Mouse (Mus musculus): ENCODE results near the gene Acsm1. TPM values are rescaled to one million over a fixed set of nuclear protein-coding genes. Genes with fewer than 3 reads are reported as not detected.
"Not testable (repeated sequence)": the region's sequence is repeated elsewhere in the genome, so short reads cannot be mapped to it uniquely, and the experiment has no call there.

The Acsm1 gene
- total RNA-seq (2021): under 1 TPM in 1 of 2 experiments, not detected in 1; 0.26 TPM
- long read RNA-seq, experiment 1: 0 reads
- long read RNA-seq, experiment 2: 0 reads

DNA sequence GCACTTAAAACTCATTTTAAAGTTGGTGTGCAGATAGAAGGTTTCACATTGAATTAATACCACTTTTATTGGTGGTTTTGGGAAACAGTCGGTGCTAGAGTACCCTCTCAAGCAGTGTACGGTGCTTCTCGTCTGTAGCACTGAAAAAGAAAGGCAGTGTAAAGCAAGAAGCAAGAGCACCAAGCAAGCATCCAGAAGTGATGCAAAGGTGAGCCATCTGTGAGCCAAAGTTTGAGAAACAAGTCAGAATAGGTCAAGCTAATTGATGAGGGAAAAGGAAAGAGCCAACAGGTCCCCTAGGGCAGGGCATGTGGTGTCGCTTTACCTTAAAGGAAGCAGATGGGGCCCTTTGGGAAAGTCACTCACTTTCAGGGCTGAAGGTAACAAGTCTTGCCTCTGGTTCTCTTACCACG lies at the start of gene Acsm1:
TSS of gene Acsm1 (plus strand) at position 363 of the 413 bp plus-strand sequence.
- DNase-seq (ENCODE audit: low spot score in 2 of 2): no peak

DNA sequence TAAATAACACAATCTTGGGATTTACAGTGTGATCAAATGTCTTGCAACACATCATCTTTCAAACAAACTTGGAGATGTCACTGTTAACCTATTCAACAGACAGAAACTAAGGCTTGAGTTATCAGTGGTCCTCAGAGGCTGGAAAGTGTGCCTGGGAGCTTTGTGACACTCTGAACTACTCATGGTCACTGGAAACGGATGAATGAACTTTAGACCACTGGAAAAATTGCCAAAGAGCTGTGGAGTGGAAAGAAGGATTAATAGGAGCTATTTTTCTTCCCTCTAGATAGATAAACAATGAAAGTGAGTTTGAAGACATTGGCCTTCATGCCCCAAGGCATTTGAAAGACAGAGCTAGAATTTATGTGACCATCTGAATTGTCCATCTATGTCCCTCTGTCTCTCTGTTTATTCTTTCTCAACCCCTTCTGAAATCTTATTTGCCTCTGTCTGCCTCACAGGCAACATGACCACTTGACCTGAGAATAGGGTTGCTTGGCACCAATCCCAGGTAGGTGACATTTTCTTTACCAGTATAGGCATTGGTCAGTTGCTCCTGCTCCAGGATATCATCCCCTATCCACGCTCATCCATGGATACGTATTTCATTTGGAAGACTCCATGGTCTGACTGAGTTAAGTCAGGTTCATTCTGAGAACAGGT lies 46.9 kb upstream of the Acsm1 start:
- DNase-seq (ENCODE audit: low spot score in 2 of 2): no peak

DNA sequence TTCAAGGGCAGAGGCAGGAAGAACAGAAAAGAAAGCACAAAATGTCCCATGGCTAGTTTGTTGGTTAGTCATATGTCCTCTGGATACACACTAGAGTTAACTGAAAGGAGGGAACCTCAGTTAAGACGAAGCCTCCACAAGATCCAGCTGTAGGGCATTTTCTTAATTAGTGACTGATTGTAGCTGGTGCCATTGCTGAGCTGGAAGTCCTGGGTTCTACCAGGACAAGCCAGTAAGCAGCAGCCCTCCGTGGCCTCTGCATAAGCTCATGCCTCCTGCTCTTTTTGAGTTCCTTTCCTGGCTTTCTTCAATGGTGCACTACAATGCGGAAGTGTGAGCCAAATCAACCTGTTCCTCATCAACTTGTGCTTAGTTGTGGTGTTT lies 46.4 kb upstream of the Acsm1 start:
- DNase-seq (ENCODE audit: low spot score in 2 of 2): no peak

- DNase-seq (ENCODE audit: low spot score in 2 of 2): no peak
These were observed 45.4 kb upstream of the Acsm1 start for GRCm38 (mm10) chr7:119561441-119561840.

- DNase-seq (ENCODE audit: low spot score in 2 of 2): not testable (repeated sequence)
These were observed 44.4 kb upstream of the Acsm1 start for GRCm38 (mm10) chr7:119562476-119562875.

DNA sequence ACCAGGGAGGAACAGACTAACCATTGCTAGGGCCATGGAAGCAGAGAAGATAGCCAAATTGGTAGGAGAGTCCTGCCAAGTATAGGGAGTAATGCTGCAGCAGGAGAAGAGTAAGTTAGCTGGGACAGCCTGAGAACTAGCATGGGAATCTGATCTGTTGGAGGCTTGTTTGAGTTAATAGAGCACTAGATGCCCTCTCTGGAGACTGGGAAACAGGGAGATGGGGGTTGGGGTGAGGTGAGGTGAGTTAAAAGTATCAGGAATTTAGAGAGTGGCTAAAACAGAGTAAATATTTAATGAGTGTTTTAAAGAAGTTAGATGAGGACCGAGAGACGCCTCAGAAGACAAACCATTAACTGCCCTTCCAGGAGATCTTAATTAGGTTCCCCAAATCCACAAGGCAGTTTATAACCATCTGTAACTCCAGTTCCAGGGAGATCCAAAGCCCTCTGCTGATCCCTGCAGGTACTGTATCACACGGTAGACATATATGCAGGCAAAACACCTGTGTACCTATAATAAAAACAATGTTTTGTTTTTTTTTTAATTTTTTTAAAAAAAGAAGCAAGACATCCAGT lies 12.2 kb upstream of the Acsm1 start:
- DNase-seq (ENCODE audit: low spot score in 2 of 2): no peak

- DNase-seq (ENCODE audit: low spot score in 2 of 2): no peak
These were observed 11.5 kb upstream of the Acsm1 start for GRCm38 (mm10) chr7:119595306-119595705.

GRCm38 (mm10) chr7:119596536-119596935 lies 10.3 kb upstream of the Acsm1 start:
- no peak for DNase-seq (ENCODE audit: low spot score in 2 of 2)

GRCm38 (mm10) chr7:119601195-119601953 lies 5.5 kb upstream of the Acsm1 start:
- no peak for DNase-seq (ENCODE audit: low spot score in 2 of 2)

DNA sequence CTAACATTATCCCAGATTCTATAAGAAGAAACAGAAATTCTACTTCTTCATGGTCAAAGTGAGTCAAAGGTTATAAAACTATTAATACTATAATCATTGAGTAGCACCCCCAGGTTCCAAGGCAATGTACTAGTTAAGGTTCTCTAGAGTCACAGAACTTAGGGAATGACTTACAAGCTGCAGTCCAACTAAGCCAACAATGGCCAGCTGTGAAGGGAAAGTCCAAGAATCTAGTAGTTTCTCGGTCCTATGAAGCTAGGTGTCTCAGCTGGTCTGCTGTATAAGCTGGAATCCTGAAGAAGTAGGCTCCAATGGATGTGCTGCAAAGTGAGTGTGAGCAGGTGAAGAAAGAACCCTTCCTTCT lies 4.9 kb upstream of the Acsm1 start:
- no peak for DNase-seq (ENCODE audit: low spot score in 2 of 2)

- DNase-seq (ENCODE audit: low spot score in 2 of 2): no peak
These were observed 1.8 kb upstream of the Acsm1 start for GRCm38 (mm10) chr7:119604903-119605483.

- no peak for DNase-seq (ENCODE audit: low spot score in 2 of 2)
These were observed 731 bp upstream of the Acsm1 start for GRCm38 (mm10) chr7:119605926-119606663.

DNA sequence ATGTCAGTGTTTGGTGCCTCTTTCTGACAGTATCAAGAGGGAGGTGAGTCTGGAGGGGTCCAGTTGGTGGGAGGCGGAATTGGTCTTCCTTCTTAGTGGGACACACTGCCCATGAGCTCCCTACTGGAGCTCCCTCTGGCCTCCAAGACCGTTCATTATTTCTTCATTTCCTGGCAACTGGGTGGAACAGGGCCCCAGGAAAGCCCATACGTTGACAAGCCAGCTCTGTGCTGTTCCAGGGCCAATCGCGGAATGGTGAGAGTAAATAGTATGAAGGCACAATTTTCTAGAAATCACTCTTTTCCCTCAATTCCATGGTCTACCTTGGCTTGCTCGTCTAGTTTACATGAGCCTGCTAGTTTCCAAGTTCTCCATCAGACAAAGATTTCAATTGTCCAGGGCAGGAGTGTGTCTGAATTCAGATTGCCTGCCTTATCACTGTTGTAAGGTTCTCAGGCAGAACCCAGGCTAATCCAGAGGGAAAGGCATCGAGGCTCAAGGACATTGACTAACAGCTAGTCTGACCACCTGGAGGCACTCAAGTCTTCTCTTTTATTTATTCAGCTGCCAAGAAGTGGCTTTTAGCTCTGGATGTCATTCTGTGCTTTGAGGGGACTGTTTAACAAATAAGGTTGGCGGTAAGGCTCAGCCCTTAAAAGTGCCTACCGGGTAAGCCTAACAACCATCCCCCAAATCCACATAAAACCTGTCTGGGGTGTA lies 1.1 kb downstream of the Acsm1 start:
- no peak for DNase-seq (ENCODE audit: low spot score in 2 of 2)

DNA sequence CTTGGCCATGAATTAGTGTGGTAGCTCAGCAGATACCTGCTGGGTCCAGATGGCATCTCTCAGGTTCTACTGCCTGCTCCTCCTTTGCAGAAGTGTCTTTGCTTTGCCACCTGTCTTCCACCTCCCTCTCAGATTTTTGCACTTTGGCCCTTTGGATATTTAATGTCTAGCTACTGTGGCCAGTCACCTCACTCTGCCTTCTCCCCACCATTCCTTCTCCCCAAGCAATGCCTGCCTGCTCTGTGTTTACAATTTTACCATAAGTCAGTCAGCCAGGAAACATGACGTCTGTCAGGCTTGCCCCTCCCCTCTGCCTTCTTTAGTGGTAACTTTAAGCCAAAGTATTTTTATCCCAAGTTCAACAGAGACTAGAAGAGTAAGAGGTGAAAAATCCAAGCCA lies 9.7 kb downstream of the Acsm1 start:
- no peak for DNase-seq (ENCODE audit: low spot score in 2 of 2)

DNA sequence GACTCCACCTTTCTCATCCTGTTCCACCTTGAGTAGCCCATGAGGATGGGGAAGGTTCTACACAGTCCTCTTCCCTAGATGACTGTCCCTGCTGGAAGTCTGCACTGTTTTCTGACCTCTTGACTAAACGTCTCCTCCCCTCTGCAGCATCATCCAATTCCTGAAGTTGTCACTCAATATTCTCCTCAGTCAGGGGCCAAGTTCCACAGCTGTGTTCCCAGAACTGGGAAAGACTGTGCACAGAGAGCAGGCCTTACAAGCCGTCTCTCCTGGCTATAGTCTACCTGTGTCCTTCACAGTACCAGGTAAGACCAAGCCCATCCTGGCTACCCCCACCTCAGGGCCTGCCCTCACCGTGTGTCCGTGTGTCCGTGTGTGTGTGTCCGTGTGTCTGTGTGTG lies 10.8 kb downstream of the Acsm1 start:
- no peak for DNase-seq (ENCODE audit: low spot score in 2 of 2)

DNA sequence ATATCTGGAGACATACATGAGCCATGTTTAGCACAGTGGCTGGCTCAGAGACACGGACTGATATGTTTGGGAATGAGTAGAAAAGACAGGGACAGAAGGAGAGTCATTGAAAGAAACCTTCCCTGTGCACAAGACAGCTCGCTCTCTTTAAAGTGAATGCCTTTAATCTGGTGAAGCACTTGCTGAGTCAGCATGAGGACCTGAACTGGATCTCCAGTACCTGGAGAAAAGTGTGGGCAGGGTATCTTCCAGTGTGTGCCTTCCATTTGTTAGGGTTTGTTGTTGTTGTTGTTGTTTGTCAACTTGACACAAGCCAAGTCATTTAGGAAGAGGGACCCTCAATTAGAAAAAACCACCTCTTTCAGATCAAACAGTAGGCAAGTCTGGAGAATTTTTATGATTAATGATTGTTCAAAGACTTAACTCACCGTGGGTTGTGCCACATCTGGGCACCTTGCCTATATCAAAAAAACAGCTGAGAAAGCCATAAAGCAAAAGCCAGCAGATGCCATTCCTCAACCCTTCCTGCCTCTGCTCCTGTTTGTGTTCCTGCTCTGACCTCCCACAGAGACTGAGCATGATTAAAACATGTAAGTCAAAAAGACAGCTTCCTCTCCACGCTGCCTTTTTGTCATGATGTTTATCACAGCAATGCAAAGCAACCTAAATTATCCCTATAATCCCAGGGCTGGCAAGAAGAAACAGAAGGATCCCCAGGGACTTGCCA lies 11.5 kb downstream of the Acsm1 start:
- no peak for DNase-seq (ENCODE audit: low spot score in 2 of 2)

DNA sequence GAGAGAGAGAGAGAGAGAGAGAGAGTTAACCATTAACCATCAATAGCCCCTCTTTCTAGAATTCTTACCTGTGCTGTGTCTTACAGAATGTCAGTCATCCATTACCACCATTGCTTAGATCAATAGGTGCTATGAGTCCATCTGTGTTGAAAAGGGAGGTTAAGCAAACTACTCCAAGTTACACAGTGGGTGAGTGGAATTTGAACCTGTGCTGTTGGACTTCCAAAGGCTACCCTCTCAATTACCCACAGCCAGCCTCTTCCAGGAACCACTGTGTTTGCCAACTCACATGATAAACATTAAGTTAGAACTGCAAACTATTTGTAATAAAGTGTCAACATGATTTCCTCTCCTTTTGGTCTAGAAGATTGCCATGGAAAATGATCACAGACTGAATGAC lies 13.3 kb downstream of the Acsm1 start:
- DNase-seq (ENCODE audit: low spot score in 2 of 2): no peak

- DNase-seq (ENCODE audit: low spot score in 2 of 2): no peak
These were observed 31.9 kb downstream of the Acsm1 start for GRCm38 (mm10) chr7:119638773-119639172.

- DNase-seq (ENCODE audit: low spot score in 2 of 2): no peak
These were observed 35.5 kb downstream of the Acsm1 start for GRCm38 (mm10) chr7:119642307-119642706.

DNA sequence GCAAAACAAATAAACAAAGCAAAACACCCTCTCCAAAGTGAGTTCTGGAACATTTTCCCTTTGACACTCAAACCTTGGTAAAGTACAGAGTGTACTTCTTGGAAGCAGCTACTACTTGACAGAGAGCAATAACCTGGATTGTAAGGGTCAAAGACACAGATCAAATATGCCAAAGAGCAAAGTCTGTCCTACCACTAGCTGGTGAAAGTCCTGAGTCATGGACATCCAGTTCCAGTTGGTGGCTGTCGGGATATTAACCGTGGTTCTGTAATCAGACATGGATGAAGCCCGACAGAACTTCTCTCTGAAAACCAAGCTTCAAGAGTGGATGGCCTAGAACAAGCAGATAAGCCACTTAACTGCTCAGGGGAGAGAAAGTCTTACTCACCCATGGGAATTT lies 61.1 kb downstream of the Acsm1 start:
- no peak for DNase-seq (ENCODE audit: low spot score in 2 of 2)
